Mouse (Mus musculus) lung, postnatal 4 days (tissue): Measurements from ENCODE around the gene Yif1b.
A peak's percentile ranks its signal among the peaks of the same experiment; 100 is the strongest.

Source experiments
- DNase-seq, 2 experiments: peaks; one replicate each; pipeline ENCODE4 v3.0.0; 2021

The Yif1b gene

DNA sequence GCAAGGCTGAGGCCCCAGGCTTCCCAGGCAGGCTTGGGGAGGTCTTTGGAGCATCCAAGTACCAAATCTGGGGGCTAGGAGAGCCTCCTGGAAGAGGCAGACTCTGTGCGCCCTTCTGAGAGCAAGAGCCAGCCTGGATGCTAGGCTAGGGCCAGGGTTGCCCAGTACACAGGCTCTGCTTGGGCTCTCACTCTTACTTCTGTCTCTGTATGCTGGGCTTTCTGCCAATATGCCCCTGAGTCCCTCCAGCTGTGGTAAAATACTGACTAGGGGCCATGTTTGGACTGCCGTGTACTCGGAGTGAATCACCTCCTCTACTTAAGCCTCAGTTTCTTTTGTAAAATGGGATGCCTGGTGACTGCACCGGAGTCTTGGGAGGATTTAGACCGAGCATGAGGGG, 7.9 kb downstream of the Yif1b start:
- no peak for DNase-seq

DNA sequence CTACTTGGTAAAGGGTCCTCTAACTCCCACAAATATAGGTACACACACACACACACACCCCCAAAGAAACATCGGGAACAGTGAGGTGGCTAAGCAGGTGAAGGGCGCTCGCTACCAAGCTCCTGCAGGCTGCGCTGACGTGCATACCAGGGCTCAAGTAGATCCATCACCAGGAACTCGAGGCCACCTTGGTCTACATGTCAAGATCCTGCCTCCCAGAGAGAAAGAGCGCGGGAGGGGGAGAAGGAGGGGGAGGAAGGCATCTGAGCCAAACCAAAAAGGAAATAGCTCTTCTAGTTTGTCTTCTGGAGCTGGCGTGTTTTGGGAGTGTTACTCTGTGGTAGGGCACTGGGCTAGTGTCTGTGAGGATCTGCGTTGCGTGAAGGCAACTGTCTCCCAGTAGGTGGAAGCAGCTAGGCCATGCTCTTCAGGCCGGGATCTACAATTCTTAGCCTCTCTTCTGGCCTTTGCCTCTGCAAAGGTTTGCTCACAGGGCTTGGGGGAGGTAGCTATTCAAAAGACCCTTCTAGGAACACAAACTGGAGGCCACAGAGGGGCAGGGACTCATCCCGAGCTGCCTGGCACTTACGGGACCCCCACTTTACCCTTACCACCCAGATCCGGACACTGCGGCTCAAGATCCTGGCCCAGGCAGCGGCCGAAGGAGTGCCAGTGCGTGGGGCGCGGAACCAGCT, 8.6 kb downstream of the Yif1b start:
- no peak for DNase-seq

GRCm38 (mm10) chr7:29247314-29247700, 9.2 kb downstream of the Yif1b start:
- peak; percentile 82 to 90 for DNase-seq

DNA sequence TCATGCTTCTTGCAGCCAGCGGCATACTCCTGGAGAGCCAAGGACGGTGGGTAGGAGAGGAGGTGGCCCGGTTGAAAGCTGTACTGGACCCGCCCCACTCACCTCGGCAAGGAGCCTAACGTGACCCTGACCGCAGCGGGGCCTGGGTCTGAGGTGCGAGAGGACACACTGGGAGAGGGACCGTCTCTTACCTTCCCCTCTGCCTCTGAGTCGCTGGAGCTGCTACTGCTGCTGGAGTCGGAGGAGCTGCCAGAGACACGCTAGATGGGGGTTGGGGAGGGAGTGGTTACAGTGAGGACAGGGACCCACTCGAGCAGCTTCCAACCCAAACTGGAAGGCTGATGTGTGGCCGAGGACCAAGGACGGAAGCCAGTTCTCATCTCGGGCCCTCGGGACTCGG, 9.6 kb downstream of the Yif1b start:
- DNase-seq: peak; percentile 41 to 53

- DNase-seq: peak; percentile 67 to 79
Measured at GRCm38 (mm10) chr7:29248261-29248841, 10.2 kb downstream of the Yif1b start, which contains the start of gene 2200002D01Rik. 2200002D01Rik (minus strand) TSS chr7:29248466.

- no peak for DNase-seq
Measured at GRCm38 (mm10) chr7:29251166-29251565, 13.0 kb downstream of the Yif1b start.

GRCm38 (mm10) chr7:29253842-29254241, 15.7 kb downstream of the Yif1b start:
- no peak for DNase-seq

DNA sequence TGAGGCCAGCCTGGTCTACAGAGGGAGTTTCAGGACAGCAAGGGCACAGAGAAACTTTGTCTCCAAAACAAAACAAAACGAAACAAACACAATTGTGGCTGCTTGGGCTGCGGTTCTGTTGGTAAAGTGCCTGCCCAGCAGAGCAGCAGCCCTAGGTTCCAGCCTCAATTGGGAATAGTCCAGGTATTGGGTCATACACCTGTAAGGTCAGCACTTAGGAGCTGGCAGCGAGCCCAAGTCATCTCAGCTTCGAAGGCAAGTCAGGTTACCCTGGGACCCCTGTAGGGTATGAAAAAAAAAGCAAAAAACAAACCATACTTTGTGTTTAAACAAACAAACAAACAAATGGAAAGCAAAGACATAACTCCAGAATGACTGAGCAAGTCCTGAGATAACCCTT, 17.7 kb downstream of the Yif1b start:
- no peak for DNase-seq

DNA sequence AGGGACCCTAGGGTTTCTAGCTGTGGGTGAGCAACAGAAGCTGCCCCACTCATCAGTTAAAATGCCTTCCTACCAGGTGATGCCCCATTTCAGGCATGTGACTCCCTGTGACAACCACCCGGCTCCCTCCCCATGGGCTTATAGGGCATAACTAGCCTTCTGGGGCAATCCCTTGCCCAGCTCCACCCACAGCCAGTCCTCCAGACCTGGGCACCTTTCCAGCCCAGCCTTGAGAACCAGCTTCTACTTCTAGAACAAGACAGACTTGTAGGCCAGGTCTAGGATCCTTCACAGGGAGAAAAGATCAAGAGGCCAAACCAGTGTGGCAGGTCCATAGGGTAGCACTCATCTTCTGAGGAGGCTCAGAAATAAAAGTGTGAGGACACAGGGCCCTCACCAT, 19.2 kb downstream of the Yif1b start:
- DNase-seq: peak; percentile 80 to 87

DNA sequence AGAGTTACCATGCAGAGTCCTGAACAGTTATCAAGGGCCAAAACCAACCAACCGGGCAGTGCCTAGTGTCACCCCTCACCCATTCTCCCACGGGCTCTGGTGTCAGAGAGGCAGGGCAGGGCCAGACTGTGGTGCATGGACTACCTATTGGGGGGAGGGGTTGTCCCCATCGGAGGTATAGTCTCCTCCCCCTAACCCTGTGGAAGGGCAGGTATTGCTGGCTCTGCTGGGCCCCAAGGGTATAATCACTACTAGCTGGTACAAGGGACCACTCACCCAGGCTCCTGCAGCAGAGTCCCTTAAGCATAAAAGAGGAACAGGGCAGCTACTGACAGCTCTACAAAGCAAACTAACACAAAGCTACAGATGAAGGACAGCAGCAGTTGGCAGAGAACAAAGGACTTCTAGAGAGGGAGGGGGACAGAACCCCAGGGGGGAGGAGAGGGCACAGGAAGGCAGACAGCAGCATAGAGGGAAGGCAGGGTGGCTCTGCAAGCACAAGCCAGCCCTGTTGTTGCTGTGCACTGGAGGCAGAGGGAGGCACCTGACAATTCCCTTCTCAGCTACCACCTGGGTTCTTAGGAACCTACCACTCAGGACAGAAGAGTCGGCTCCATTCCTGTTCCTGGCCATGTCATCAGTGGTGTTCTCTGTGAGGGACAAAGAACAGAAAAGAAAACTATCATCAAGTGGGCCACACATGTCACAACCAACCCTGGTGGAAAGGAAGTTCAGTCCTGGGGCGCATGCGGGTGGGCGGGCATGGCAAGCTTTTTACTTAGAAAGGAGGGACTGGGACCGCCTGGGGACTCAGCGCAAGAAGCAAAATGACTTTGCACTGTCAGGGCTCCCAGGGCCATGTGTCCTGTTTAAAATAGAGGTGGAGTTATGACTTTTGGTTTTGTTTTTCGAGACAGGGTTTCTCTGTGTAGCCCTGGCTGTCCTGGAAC, 21.9 kb downstream of the Yif1b start:
- DNase-seq: no peak

- DNase-seq: no peak
Measured at GRCm38 (mm10) chr7:29262151-29262550, 24.0 kb downstream of the Yif1b start.

DNA sequence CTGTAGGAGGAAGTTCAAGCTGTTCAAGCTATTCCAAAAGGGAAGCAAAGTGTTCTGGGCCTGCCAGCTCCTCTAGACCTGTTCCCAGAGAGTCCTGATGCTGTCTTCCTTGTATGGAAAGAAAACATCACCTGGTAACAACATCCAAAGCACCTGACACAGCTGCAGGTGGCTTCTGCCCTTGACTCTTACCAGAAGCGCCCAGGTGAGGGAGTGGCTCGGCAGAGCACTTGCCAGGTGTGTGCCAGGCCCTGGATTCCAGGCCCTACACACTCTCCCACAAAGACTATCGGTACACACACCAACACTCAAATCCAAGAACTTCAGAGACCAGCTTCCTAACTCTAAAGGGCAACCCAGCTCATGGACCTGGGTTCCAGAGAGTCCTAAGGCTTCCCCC, 25.7 kb downstream of the Yif1b start:
- DNase-seq: no peak

GRCm38 (mm10) chr7:29265636-29266035, 27.5 kb downstream of the Yif1b start:
- DNase-seq: no peak

GRCm38 (mm10) chr7:29266931-29267330, 28.8 kb downstream of the Yif1b start:
- DNase-seq: no peak

GRCm38 (mm10) chr7:29270445-29270844, 32.3 kb downstream of the Yif1b start:
- DNase-seq: no peak

- DNase-seq: no peak
Measured at GRCm38 (mm10) chr7:29271687-29272465, 33.7 kb downstream of the Yif1b start.

DNA sequence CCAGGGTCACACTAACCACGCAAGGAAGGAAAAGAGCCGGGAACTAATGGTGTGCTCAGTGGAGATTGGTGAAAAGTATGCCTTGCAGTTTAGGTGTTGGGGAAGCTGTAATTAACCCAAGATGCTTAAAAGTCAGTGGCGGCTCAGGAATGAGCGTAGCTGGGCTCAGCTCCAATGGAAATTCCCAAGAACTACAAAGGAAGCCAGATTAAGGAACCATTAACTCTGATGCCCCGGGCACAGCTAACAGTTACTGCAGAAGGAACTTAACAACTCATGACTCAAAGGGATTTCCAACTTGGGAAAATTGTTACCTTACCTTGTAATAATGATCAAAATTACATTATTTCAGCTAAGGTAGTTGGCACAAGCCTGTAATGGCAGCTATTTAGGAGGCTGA, 38.6 kb downstream of the Yif1b start:
- no peak for DNase-seq

DNA sequence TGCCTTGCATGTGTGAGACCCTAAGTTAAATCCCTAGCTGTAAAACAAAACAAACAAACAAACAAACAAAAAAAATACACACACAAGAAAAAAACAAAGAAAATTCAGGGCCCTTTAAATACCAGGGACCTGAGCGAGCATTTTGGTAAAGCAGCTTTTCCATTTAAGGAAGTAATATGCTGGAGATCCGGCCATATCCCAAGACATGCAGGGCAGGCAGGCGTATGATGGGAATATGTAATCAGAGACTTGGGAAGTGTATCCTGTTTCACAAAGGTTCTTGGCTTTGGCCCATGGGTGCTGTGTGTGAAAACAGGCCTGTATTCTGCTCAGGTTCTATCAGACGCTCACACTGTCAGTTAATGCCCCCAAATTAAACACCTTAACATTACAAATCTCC, 39.4 kb downstream of the Yif1b start:
- DNase-seq: no peak

GRCm38 (mm10) chr7:29279261-29279660, 41.1 kb downstream of the Yif1b start:
- DNase-seq: no peak

- no peak for DNase-seq
Measured at GRCm38 (mm10) chr7:29279924-29280323, 41.8 kb downstream of the Yif1b start.

- no peak for DNase-seq
Measured at GRCm38 (mm10) chr7:29280801-29281200, 42.7 kb downstream of the Yif1b start.

- peak; percentile 89 to 93 for DNase-seq
Measured at GRCm38 (mm10) chr7:29281201-29282073, 43.3 kb downstream of the Yif1b start, which contains the start of gene Spint2. Spint2 (minus strand) TSS chr7:29281912.
